Mouse (Mus musculus) lung, adult 2 months (tissue): ENCODE measurements around the gene Fam160a1. TPM values are rescaled to one million over a fixed set of nuclear protein-coding genes. Genes with fewer than 3 reads are reported as not detected.

Experiments
- DNase-seq: peaks from one replicate; pipeline ENCODE4 v3.0.0; 2022
- H3K4me1 ChIP-seq: fragments of 200-500 bp; 2 replicates; pipeline ENCODE4 v1.6.1; 2011; ENCODE audit warnings: low read length; ENCODE audit not compliant: control insufficient read depth, insufficient read depth
- H3K4me3 ChIP-seq: fragments of 200-500 bp; replicated peaks from 2 replicates; pipeline ENCODE3; 2011; ENCODE audit warnings: low read depth, mild to moderate bottlenecking, control low read depth, low read length; ENCODE audit errors: extremely low read depth
- CTCF ChIP-seq: fragments of 200-500 bp; IDR thresholded peaks from 2 replicates; pipeline ENCODE4 v1.5.1; 2011; ENCODE audit warnings: mild to moderate bottlenecking, low read length, control low read depth; ENCODE audit not compliant: insufficient read depth
- POLR2A ChIP-seq: fragments of 200-500 bp; IDR thresholded peaks from 2 replicates; pipeline ENCODE4 v1.6.1; 2011; ENCODE audit warnings: low read depth, mild to moderate bottlenecking, control low read depth, low read length, borderline replicate concordance; ENCODE audit errors: extremely low read depth
- whole genome bisulfite sequencing: fragments of 180-500 bp; shearing (Covaris S2); methylation state at CpG from one replicate; pipeline ENCODE4 v1.1.7; 2018; 5-methylcytosine and 5-hydroxymethylcytosine counted together
- polyA plus RNA-seq: library from polyadenylated mRNA; depleted of rRNA; stranded (reverse); fragments of >200 nt; gene quantifications from 2 replicates; pipeline ENCODE4 v1.2.3, GENCODE M21; 2012

The Fam160a1 gene
- polyA plus RNA-seq, 1 experiment = 14.0 TPM

DNA sequence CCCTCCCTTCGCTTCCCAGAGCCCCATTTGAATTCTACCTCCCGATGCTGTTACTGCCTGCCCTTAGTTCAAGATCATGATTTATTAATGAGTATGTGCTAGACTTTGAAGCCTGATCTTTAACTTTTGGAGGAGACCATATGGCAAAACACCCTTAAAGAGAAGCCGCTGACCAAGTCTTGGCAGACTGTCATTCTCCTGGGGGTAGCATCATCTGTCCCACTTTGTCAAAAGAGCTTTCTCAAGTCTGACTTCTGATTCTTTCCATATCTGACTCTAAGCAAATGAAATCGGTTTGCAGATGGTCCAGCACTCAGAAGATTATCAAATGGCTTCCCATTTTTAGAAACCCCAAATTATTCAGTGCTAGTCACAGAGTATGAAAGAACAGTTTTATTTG, 27.3 kb downstream of the Fam160a1 start:
- H3K4me3 ChIP-seq = no peak overlapping the region
- no peaks in the 10 kb centered on the region for H3K4me1 ChIP-seq
- TF ChIP-seq POLR2A = no peak
- TF ChIP-seq CTCF = no peak
- no peak for DNase-seq
- WGBS = 75% methylated on average over 4 of the region's 4 CpGs

DNA sequence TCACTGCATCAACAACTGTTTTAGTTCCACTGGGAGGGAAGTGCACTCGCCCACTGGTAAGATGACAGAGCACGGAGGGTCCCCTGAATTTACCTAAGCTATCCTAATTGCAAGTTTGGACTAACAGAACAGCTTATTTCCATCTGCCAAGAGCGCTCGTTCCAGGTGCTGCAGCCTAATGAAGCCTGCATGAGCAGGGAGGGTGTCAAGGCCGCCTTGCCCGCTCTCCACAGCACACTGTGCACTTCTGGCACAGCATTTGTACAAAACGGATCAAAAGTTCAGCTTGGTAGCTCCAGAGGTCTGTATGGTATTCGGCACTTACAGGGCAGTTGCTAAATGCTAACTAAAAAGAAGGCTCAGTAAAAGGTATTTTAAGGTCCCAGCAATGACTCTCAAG, 30.6 kb downstream of the Fam160a1 start:
- WGBS = 74% methylated on average over 8 of the region's 8 CpGs
- DNase-seq = no peak
- TF ChIP-seq POLR2A (no peak), CTCF (no peak)
- H3K4me1 ChIP-seq = no peaks in the 10 kb centered on the region
- no peak overlapping the region for H3K4me3 ChIP-seq

DNA sequence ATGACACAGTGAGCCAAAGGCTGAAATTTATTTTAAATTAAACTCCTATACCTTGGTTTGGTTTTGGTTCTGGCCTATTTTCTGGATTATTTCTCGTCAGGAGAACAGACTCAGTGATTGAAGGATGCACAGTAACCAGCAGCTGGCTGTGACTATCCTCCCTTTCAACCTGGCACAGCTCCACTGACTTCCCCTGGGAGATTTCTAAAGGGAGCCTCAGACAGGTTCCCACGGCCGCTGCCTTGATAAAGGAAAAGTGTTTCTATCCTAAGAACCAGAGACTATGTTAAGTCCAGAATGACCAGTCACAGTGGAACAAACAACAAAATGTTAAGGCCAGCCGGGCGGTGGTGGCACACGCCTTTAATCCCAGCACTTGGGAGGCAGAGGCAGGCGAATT, 36.2 kb downstream of the Fam160a1 start:
- no peak for DNase-seq
- WGBS = 79% methylated on average over 7 of the region's 7 CpGs
- no peak overlapping the region for H3K4me3 ChIP-seq
- H3K4me1 ChIP-seq = no peaks in the 10 kb centered on the region
- TF ChIP-seq POLR2A (no peak), CTCF (no peak)

- no peak for DNase-seq
- Histone ChIP-seq H3K4me3 (no peak overlapping the region), H3K4me1 (no peaks in the 10 kb centered on the region)
- TF ChIP-seq POLR2A = no peak
- no peak for TF ChIP-seq CTCF
- WGBS = 79% methylated on average over 2 of the region's 2 CpGs
Observed at GRCm38 (mm10) chr3:85780332-85780731, 36.8 kb downstream of the Fam160a1 start.

DNA sequence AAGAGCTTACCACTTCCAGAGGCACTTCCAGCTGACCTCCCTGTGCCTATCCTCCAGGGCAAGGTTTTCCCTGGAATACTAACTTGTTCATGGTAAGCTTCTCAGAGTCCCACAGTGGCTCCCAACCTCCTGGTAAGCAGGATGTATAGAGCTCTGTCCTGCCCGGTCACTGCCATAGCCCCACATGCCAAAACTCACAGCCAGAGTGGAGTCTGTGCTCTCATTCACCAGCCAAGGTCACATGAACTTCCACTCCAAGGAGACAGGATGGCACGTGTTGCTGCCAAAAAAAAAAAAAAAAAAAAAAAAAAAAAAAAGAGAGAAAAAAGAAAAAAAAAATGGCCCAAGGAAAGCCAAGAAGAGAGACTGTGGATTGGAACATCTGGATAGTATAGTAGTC, 39.2 kb downstream of the Fam160a1 start:
- 38% methylated on average over 2 of the region's 2 CpGs for WGBS
- DNase-seq = no peak
- Histone ChIP-seq H3K4me1 (no peaks in the 10 kb centered on the region; the same call in 1 of the 2 replicates), H3K4me3 (no peak overlapping the region)
- TF ChIP-seq CTCF = no peak
- TF ChIP-seq POLR2A = no peak

- no peak for DNase-seq
- no peaks in the 10 kb centered on the region; the same call in 1 of the 2 replicates for H3K4me1 ChIP-seq
- H3K4me3 ChIP-seq = no peak overlapping the region
- WGBS = 75% methylated on average over 4 of the region's 4 CpGs
- TF ChIP-seq CTCF = no peak
- no peak for TF ChIP-seq POLR2A
Observed at GRCm38 (mm10) chr3:85777356-85777755, 39.7 kb downstream of the Fam160a1 start.

DNA sequence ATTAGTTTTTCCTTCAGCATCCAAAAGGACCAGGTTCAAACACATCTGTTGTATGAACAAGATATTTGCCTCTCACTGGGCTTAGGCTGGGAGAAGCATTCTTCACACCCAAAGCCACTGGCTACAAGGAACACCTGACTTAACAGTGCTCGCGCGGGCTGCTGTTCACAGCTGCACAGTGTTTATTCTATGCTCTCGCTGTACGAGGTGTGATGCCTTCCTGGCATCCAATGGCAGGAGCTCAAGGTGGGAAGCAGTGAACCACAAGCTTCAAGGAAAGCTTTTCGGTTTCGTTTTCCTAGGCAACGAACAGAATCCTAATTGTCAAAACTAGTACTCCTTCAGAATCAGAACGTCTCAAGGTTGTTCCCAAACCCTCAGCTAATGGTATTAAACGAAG, 40.4 kb downstream of the Fam160a1 start:
- DNase-seq = no peak
- no peak overlapping the region for H3K4me3 ChIP-seq
- no peaks in the 10 kb centered on the region; the same call in 1 of the 2 replicates for H3K4me1 ChIP-seq
- 51% methylated on average over 10 of the region's 10 CpGs for WGBS
- TF ChIP-seq CTCF (no peak), POLR2A (no peak)

GRCm38 (mm10) chr3:85776126-85776525, 41.0 kb downstream of the Fam160a1 start:
- 77% methylated on average over 6 of the region's 6 CpGs for WGBS
- DNase-seq = no peak
- TF ChIP-seq POLR2A (no peak), CTCF (no peak)
- Histone ChIP-seq H3K4me1 (no peaks in the 10 kb centered on the region; the same call in 1 of the 2 replicates), H3K4me3 (no peak overlapping the region)

DNA sequence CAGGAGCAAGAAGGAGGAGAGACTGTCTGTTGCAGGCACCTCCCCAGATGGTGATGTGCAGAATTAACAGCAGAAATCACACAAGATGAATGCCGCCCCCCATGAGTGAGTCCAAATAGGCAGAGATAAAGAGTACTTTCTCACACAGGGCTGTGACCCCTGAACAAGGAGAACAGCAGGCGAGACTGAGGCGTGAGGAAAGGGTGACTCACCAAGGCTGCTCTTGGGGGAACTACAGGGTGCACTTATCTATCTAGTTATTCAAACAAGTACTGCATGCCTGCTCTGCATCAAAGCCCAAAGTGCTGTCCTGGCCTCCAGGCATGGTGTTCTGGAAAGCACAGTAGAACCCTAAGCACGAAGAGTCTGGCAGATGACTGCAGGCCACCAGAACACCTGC, 43.2 kb downstream of the Fam160a1 start:
- no peak for TF ChIP-seq POLR2A
- TF ChIP-seq CTCF = no peak
- Histone ChIP-seq H3K4me3 (no peak overlapping the region), H3K4me1 (no peaks in the 10 kb centered on the region; the same call in 1 of the 2 replicates)
- DNase-seq = no peak
- 50% methylated on average over 4 of the region's 4 CpGs for WGBS

DNA sequence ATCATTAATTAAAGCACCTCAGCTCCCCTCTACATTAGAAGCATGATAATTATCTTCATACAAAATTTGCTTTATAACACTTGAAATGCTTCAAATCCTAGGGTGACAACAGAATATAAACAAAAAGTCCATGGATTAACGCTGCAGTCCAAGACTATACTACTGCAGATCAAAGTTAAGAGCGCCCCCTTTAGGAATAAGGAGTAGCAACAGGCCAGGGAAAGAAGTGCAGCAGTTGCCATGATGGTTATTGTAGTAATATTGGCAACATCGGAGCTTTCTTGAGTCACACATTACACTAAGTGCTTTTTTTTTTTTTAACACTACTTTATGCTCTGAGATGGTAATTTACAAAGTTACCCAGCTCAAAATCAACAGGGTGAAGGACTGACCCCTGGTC, 43.7 kb downstream of the Fam160a1 start:
- WGBS = 35% methylated on average over 3 of the region's 3 CpGs
- no peak overlapping the region for H3K4me3 ChIP-seq

More for the DNA sequence above, 43.7 kb downstream of the Fam160a1 start:
- TF ChIP-seq CTCF (no peak), POLR2A (no peak)
- DNase-seq = no peak
- H3K4me1 ChIP-seq = no peaks in the 10 kb centered on the region; the same call in 1 of the 2 replicates
